Mouse (Mus musculus): ENCODE measurements around the gene Ggps1. TPM values are rescaled to one million over a fixed set of nuclear protein-coding genes. Genes with fewer than 3 reads are reported as not detected.

The Ggps1 gene
- 24.9 and 28.6 TPM in 2 replicates for polyA plus RNA-seq (2015; fragmentation: Nextera tagmentation; extraction: Ambion mirVana)

DNA sequence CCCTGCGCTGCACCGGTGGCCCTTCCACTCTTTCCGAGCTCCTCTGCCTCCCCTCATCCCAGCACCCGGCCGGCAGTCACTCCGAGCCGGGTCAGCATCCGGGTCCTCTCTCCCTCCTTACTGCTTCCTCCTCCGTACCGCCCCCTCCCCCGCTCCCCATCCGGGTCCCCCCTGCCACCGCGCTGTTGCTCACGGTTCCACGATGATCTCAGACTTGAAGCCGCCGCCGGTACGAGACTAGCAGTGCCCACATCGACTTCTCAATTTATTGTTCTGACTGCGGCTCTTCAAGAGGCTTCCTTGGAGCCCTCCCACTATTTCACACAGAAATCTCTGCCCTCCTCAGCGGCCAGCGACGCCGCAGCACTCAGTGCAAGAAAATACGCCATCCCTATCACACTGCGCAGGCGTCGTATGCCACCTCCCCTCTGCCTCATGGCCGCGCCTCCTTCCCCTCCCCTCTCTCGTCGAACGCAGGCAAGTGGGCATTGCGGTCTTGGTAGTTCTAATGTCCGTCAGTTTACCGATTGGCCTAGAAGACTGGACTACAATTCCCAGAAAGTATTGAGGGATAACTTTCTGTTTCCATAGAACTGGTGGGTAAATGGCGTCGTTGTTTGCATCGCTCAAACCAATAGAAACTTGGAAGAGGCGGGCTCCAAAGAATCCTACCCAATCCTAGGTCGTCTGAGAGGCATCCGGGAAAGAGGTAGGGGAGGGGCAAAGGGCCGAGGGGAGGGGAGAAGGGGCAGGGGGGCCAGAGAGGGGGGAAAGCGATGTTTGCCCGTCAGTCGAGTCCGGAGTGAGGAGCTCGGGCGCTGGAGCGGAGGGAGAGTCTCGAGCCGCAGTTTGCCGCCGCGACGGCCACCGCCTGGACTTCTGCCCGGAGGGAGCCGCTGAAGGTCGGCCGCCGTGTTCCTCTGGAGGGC, at the start of gene Ggps1, which contains the start of gene Arid4b:
Gene Ggps1 (minus strand): TSS at position 476 of the 929 bp plus-strand sequence.
Gene Arid4b (plus strand): TSS at position 220 of the 929 bp plus-strand sequence.

DNA sequence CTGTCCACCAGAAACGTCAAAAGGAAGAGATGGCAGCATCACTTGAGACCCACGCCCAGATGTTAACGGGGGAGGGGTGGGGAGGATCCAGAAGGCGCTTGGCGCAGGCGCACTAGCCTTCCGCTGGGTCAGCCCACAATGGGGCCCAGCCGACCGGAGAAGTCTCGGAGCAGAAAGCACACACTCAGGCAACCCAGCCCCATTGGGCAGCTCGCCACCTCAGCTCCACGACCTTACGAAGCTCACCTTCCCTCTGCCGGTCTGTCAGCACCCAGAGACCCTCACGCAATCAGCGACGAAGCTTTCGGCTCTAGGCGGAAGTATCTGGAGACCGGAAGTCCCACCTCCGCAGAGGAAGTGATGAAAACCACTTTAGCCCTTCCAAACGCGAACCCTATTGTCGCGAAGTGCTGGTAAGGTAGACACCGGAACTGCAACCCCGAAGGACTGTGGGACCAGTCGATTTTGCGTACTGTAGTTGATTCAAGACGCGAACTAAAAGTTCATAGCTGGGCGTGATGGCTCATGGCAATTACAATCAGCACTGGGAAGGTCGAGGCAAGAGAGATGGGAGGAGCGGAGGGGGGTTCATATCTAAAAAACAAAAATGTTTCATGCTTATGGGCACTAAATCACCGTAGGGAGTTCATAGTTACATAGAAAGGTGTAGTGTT, 23.9 kb downstream of the Ggps1 start, which contains the start of gene Tbce:
Gene Tbce (minus strand): TSS at position 347 of the 674 bp plus-strand sequence.

Other genes with a start within 250 kb of the Ggps1 start
- gene B3galnt2, start 109.0 kb downstream of the Ggps1 start, polyA plus RNA-seq (2015; fragmentation: Nextera tagmentation; extraction: Ambion mirVana): 12.2 and 13.1 TPM in 2 replicates
- gene Tbce, start 23.9 kb downstream of the Ggps1 start, polyA plus RNA-seq (2015; fragmentation: Nextera tagmentation; extraction: Ambion mirVana): 22.5 and 25.7 TPM in 2 replicates
- gene Arid4b, start 256 bp downstream of the Ggps1 start, polyA plus RNA-seq (2015; fragmentation: Nextera tagmentation; extraction: Ambion mirVana): 27.5 and 28.0 TPM in 2 replicates

Data from skeletal muscle tissue, postnatal 0 days (tissue).